Mouse (Mus musculus): Measurements from ENCODE around the gene Pfpl. TPM values are rescaled to one million over a fixed set of nuclear protein-coding genes. Genes with fewer than 3 reads are reported as not detected.

Gene Pfpl
- polyA plus RNA-seq, 1 experiment from 2014 or later = not detected

DNA sequence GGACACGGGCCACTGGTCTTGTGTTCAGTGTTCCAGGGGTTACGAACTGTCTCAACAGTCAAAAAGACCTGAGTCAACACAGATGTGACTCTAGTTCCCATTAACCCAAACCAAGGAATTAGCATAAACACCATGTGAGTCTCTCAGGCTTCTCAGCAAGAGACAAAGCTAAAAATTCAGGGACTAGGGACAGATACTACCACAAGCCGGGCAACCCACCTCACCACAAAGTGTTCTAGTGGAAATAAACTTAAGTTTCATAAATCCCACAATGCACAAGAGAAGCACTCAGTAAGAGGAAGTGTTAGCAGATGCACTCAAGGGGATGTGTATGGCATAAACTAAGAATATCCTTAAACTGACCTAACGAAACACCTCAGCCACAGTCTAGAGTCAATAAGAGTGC lies 7.3 kb downstream of the Pfpl start:
- no peak for ATAC-seq (replicated peaks; ENCODE audit: insufficient number of reproducible peaks, low FRiP score, low TSS enrichment)
- no peaks in the 10 kb centered on the region for H3K9me3 ChIP-seq (replicated peaks; ENCODE audit: control insufficient read depth, low read length)
- no peaks in the 10 kb centered on the region for H3K36me3 ChIP-seq (ENCODE audit: control insufficient read depth, insufficient read depth, low read length)
- no peaks in the 10 kb centered on the region for H3K27me3 ChIP-seq (ENCODE audit: control insufficient read depth, insufficient read depth, low read length)
- H3K4me2 ChIP-seq = no peak overlapping the region
- WGBS (ENCODE audit: insufficient replicate concordance) = 77% methylated on average over 4 of the region's 4 CpGs
- no peak overlapping the region for H3K9ac ChIP-seq (ENCODE audit: low read depth, low read length)
- no peaks in the 10 kb centered on the region for H3K4me1 ChIP-seq (ENCODE audit: control insufficient read depth, insufficient read depth, low read length)
- no peak overlapping the region for H3K4me3 ChIP-seq (ENCODE audit: low read depth, low read length)
- no peak overlapping the region for H3K27ac ChIP-seq (ENCODE audit: low read depth, low read length)

DNA sequence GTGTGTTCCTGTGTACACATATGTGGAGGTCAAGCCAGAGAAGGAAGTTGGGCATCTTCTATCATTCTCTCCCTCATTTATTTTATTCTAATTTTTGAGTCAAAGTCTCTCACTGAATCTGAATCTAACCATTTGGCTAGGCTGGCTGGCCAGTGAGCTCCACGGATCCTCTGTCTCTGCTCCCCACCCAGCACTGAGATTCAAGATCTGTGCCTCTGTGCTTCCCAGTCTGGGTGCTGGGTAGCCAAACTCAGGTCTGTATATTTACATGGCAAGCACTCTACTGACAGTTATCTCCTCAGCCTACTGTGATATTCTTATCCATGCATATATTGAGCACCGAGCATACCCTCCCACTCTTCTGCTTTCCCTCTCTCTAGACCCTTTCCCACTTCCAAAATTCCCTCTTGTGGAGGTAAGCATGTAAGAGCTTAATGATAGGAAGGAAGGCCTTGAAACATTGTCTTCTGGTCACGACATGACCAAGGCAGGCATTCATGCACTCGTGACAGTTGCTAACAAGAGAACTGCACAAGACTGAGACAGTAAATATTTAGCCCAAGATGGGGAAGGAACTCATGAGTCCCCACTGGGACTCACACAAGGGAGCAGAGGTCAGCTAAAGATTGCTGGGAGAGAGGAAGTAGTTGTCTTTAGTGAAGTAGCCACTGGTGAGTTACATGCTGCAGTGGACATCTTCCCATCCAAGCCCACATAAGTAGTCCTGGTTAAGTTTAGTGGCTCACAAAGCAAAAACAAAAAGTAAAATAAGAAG lies 8.2 kb downstream of the Pfpl start:
- H3K9me3 ChIP-seq (replicated peaks; ENCODE audit: control insufficient read depth, low read length) = no peaks in the 10 kb centered on the region
- H3K27me3 ChIP-seq (ENCODE audit: control insufficient read depth, insufficient read depth, low read length) = no peaks in the 10 kb centered on the region
- no peak overlapping the region for H3K4me2 ChIP-seq
- WGBS (ENCODE audit: insufficient replicate concordance) = 73% methylated on average over 4 of the region's 4 CpGs
- no peak overlapping the region for H3K27ac ChIP-seq (ENCODE audit: low read depth, low read length)
- H3K4me3 ChIP-seq (ENCODE audit: low read depth, low read length) = no peak overlapping the region
- no peaks in the 10 kb centered on the region for H3K36me3 ChIP-seq (ENCODE audit: control insufficient read depth, insufficient read depth, low read length)
- ATAC-seq (replicated peaks; ENCODE audit: insufficient number of reproducible peaks, low FRiP score, low TSS enrichment) = no peak
- H3K9ac ChIP-seq (ENCODE audit: low read depth, low read length) = no peak overlapping the region
- H3K4me1 ChIP-seq (ENCODE audit: control insufficient read depth, insufficient read depth, low read length) = no peaks in the 10 kb centered on the region

DNA sequence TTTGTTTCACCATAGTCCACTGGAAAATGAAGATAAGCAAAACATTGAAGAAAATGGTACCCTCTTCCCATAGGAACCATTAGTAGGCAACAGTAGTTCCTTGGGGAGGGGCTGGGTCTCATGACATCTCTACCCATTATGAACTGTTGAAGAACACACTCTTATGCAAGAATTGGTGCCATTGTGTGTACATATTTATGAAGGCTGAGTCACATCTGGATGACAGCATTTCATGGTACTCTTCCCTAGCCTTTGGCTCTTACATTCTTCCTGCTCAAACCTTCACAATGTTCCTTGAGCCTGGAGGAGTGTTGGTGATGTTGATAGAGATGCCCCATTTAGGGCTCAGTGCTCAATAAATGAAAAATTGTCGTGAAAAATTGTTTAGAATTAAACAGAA lies 11.9 kb downstream of the Pfpl start:
- H3K9me3 ChIP-seq (replicated peaks; ENCODE audit: control insufficient read depth, low read length) = no peaks in the 10 kb centered on the region
- H3K4me3 ChIP-seq (ENCODE audit: low read depth, low read length) = no peak overlapping the region
- H3K27me3 ChIP-seq (ENCODE audit: control insufficient read depth, insufficient read depth, low read length) = no peaks in the 10 kb centered on the region
- H3K27ac ChIP-seq (ENCODE audit: low read depth, low read length) = no peak overlapping the region
- no peak overlapping the region for H3K9ac ChIP-seq (ENCODE audit: low read depth, low read length)
- no peak for ATAC-seq (replicated peaks; ENCODE audit: insufficient number of reproducible peaks, low FRiP score, low TSS enrichment)
- H3K4me1 ChIP-seq (ENCODE audit: control insufficient read depth, insufficient read depth, low read length) = 0 out of 2 replicates have a peak, but pooled peaks cover 3% of the 10 kb centered on the region
- no peaks in the 10 kb centered on the region for H3K36me3 ChIP-seq (ENCODE audit: control insufficient read depth, insufficient read depth, low read length)
- WGBS (ENCODE audit: insufficient replicate concordance) = 47% methylated on average over 1 of the region's 1 CpGs
- no peak overlapping the region for H3K4me2 ChIP-seq

DNA sequence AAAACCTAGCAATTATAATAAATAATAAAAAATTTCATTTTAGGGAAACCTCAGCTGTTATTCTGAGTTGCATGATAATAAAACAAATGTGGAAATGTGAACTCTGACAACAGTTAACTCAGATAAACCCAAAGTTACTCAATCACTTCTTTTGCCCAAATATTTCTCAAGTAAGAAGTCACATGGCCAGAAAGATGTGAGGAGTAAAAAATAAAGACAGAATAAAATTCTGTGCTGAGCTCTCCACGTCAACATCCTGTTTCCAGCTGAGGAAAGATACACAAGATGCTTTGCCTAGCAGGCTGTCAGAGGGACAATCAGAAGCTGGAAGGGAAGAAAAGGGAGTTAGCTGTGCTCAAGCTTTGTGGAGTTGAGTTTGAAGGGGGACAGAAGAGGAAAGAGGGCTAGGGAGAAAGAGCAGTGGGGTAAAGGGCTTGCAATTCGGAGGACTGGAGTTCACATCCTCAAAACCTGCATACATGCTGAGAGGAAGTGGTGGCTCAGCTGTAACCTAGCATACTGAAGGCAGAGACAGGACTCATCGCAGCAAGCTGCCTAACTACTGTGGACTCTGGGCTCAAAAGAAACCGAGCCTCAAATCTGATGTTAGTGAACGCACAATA lies 12.5 kb downstream of the Pfpl start:
- H3K9ac ChIP-seq (ENCODE audit: low read depth, low read length) = no peak overlapping the region
- ATAC-seq (replicated peaks; ENCODE audit: insufficient number of reproducible peaks, low FRiP score, low TSS enrichment) = no peak
- no peaks in the 10 kb centered on the region for H3K36me3 ChIP-seq (ENCODE audit: control insufficient read depth, insufficient read depth, low read length)
- H3K4me1 ChIP-seq (ENCODE audit: control insufficient read depth, insufficient read depth, low read length) = 0 out of 2 replicates have a peak, but pooled peaks cover 3% of the 10 kb centered on the region
- no peak overlapping the region for H3K27ac ChIP-seq (ENCODE audit: low read depth, low read length)
- WGBS (ENCODE audit: insufficient replicate concordance) = 64% methylated on average over 5 of the region's 5 CpGs
- no peak overlapping the region for H3K4me2 ChIP-seq
- no peaks in the 10 kb centered on the region for H3K27me3 ChIP-seq (ENCODE audit: control insufficient read depth, insufficient read depth, low read length)
- no peaks in the 10 kb centered on the region for H3K9me3 ChIP-seq (replicated peaks; ENCODE audit: control insufficient read depth, low read length)
- no peak overlapping the region for H3K4me3 ChIP-seq (ENCODE audit: low read depth, low read length)

- Histone ChIP-seq H3K36me3 (ENCODE audit: control insufficient read depth, insufficient read depth, low read length) (no peaks in the 10 kb centered on the region), H3K9ac (ENCODE audit: low read depth, low read length) (no peak overlapping the region), H3K27ac (ENCODE audit: low read depth, low read length) (no peak overlapping the region), H3K9me3 (replicated peaks; ENCODE audit: control insufficient read depth, low read length) (no peaks in the 10 kb centered on the region), H3K27me3 (ENCODE audit: control insufficient read depth, insufficient read depth, low read length) (no peaks in the 10 kb centered on the region), H3K4me1 (ENCODE audit: control insufficient read depth, insufficient read depth, low read length) (0 out of 2 replicates have a peak, but pooled peaks cover 3% of the 10 kb centered on the region), H3K4me3 (ENCODE audit: low read depth, low read length) (no peak overlapping the region), H3K4me2 (no peak overlapping the region)
- ATAC-seq (replicated peaks; ENCODE audit: insufficient number of reproducible peaks, low FRiP score, low TSS enrichment) = no peak
- WGBS (ENCODE audit: insufficient replicate concordance) = 66% methylated on average over 4 of the region's 4 CpGs
Observed at GRCm38 (mm10) chr19:12442560-12442959, 14.9 kb downstream of the Pfpl start.

- H3K4me2 ChIP-seq = no peak overlapping the region
- no peaks in the 10 kb centered on the region for H3K36me3 ChIP-seq (ENCODE audit: control insufficient read depth, insufficient read depth, low read length)
- no peak overlapping the region for H3K4me3 ChIP-seq (ENCODE audit: low read depth, low read length)
- H3K9ac ChIP-seq (ENCODE audit: low read depth, low read length) = no peak overlapping the region
- H3K9me3 ChIP-seq (replicated peaks; ENCODE audit: control insufficient read depth, low read length) = no peaks in the 10 kb centered on the region
- ATAC-seq (replicated peaks; ENCODE audit: insufficient number of reproducible peaks, low FRiP score, low TSS enrichment) = no peak
- H3K4me1 ChIP-seq (ENCODE audit: control insufficient read depth, insufficient read depth, low read length) = 0 out of 2 replicates have a peak, but pooled peaks cover 3% of the 10 kb centered on the region
- no peak overlapping the region for H3K27ac ChIP-seq (ENCODE audit: low read depth, low read length)
- 75% methylated on average over 3 of the region's 3 CpGs for WGBS (ENCODE audit: insufficient replicate concordance)
- no peaks in the 10 kb centered on the region for H3K27me3 ChIP-seq (ENCODE audit: control insufficient read depth, insufficient read depth, low read length)
Observed at GRCm38 (mm10) chr19:12445014-12445413, 17.3 kb downstream of the Pfpl start.

GRCm38 (mm10) chr19:12457401-12458066 lies 29.8 kb downstream of the Pfpl start:
- no peaks in the 10 kb centered on the region for H3K27me3 ChIP-seq (ENCODE audit: control insufficient read depth, insufficient read depth, low read length)
- WGBS (ENCODE audit: insufficient replicate concordance) = 82% methylated on average over 12 of the region's 12 CpGs
- H3K4me2 ChIP-seq = no peak overlapping the region

GRCm38 (mm10) chr19:12459516-12459915 lies 31.8 kb downstream of the Pfpl start:
- WGBS (ENCODE audit: insufficient replicate concordance) = 72% methylated on average over 4 of the region's 4 CpGs
- no peak overlapping the region for H3K4me2 ChIP-seq
- H3K9me3 ChIP-seq (replicated peaks; ENCODE audit: control insufficient read depth, low read length) = no peaks in the 10 kb centered on the region
- no peak overlapping the region for H3K27ac ChIP-seq (ENCODE audit: low read depth, low read length)
- H3K4me3 ChIP-seq (ENCODE audit: low read depth, low read length) = no peak overlapping the region
- H3K36me3 ChIP-seq (ENCODE audit: control insufficient read depth, insufficient read depth, low read length) = no peaks in the 10 kb centered on the region
- H3K27me3 ChIP-seq (ENCODE audit: control insufficient read depth, insufficient read depth, low read length) = no peaks in the 10 kb centered on the region
- ATAC-seq (replicated peaks; ENCODE audit: insufficient number of reproducible peaks, low FRiP score, low TSS enrichment) = no peak
- no peak overlapping the region for H3K9ac ChIP-seq (ENCODE audit: low read depth, low read length)
- no peaks in the 10 kb centered on the region for H3K4me1 ChIP-seq (ENCODE audit: control insufficient read depth, insufficient read depth, low read length)

More at GRCm38 (mm10) chr19:12457401-12458066, 29.8 kb downstream of the Pfpl start:
- no peak overlapping the region for H3K9ac ChIP-seq (ENCODE audit: low read depth, low read length)
- H3K4me3 ChIP-seq (ENCODE audit: low read depth, low read length) = no peak overlapping the region
- no peaks in the 10 kb centered on the region for H3K9me3 ChIP-seq (replicated peaks; ENCODE audit: control insufficient read depth, low read length)
- H3K4me1 ChIP-seq (ENCODE audit: control insufficient read depth, insufficient read depth, low read length) = no peaks in the 10 kb centered on the region
- H3K27ac ChIP-seq (ENCODE audit: low read depth, low read length) = no peak overlapping the region
- no peaks in the 10 kb centered on the region for H3K36me3 ChIP-seq (ENCODE audit: control insufficient read depth, insufficient read depth, low read length)
- ATAC-seq (replicated peaks; ENCODE audit: insufficient number of reproducible peaks, low FRiP score, low TSS enrichment) = no peak
